16 mouse cellular contexts compared by ENCODE assay signal in the genomic region with DNA sequence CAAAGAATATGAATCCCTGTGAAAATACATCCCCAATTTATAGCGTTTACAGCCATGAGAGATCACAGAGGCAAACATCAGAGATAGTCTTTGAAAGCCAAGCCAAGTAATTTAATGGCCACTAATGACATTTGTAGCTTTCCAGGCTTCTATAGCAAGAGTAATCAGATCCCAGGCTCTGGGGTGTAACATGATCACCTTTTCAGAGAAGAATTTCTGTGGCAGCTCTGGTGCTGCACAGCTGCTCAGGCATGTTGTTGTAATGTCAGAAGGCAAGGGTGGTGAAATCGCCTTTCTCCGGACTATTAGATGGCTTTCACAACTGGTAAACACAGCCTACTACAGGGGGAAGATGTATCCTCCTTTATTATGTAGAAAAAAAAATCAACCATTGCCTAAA.
DNase-seq lines count a peak whose midpoint lies in the region; ATAC-seq lines count a peak whose summit lies in the region.
"Had no signal": no experiment of that assay in that cellular context is flagged by ENCODE, and none has a peak within 500 bp of the region (broad histone marks: within the 10 kb centered on the region; RNA-seq: fewer than 3 reads in every experiment).

No protein-coding gene starts in this region.

- no peaks in the 10 kb centered on the region for H3K36me3 ChIP-seq in forebrain, embryonic 16.5 days (ENCODE audit: control insufficient read depth, insufficient read depth)
- H3K36me3 ChIP-seq in forebrain, embryonic 10.5 days (replicated peaks), result peaks cover 3% of the 10 kb centered on the region; the same call in 1 of the 2 replicates
- H3K36me3 ChIP-seq in neural tube, embryonic 13.5 days, result no peaks in the 10 kb centered on the region
- H3K36me3 ChIP-seq in limb, embryonic 10.5 days, result peaks cover 7% of the 10 kb centered on the region; the same call in 1 of the 2 replicates
- H3K36me3 ChIP-seq: lung, embryonic 15.5 days had no signal

- WGBS in forebrain, embryonic 16.5 days, result 70% methylated on average over 3 of the region's 3 CpGs
- 53% methylated on average over 3 of the region's 3 CpGs for WGBS in forebrain, embryonic 10.5 days
- 63% methylated on average over 3 of the region's 3 CpGs for WGBS in neural tube, embryonic 13.5 days
- WGBS in limb, embryonic 10.5 days, result 22% methylated on average over 3 of the region's 3 CpGs

- H3K4me2 ChIP-seq in forebrain, embryonic 16.5 days (ENCODE audit: low read length), result no peak overlapping the region
- H3K4me2 ChIP-seq in neural tube, embryonic 13.5 days, result no peak overlapping the region
- H3K4me2 ChIP-seq: lung, embryonic 15.5 days had no signal

- H3K9ac ChIP-seq in forebrain, embryonic 16.5 days (replicated peaks; ENCODE audit: low read depth, low read length), result no peak overlapping the region
- no peak overlapping the region for H3K9ac ChIP-seq in neural tube, embryonic 13.5 days
- H3K9ac ChIP-seq: lung, embryonic 15.5 days had no signal

- no peaks in the 10 kb centered on the region for H3K27me3 ChIP-seq in forebrain, embryonic 16.5 days (replicated peaks; ENCODE audit: control insufficient read depth, insufficient read depth, low read length)
- H3K27me3 ChIP-seq in forebrain, embryonic 10.5 days (ENCODE audit: poor library complexity, severe bottlenecking), result no peaks in the 10 kb centered on the region
- H3K27me3 ChIP-seq in neural tube, embryonic 13.5 days, result no peaks in the 10 kb centered on the region
- no peaks in the 10 kb centered on the region for H3K27me3 ChIP-seq in limb, embryonic 10.5 days (ENCODE audit: low read depth, poor library complexity, severe bottlenecking)
- H3K27me3 ChIP-seq: lung, embryonic 15.5 days had no signal

- H3K9me3 ChIP-seq in forebrain, embryonic 16.5 days (ENCODE audit: control insufficient read depth, low read length), result no peaks in the 10 kb centered on the region
- no peaks in the 10 kb centered on the region for H3K9me3 ChIP-seq in forebrain, embryonic 10.5 days
- H3K9me3 ChIP-seq in neural tube, embryonic 13.5 days, result no peaks in the 10 kb centered on the region
- H3K9me3 ChIP-seq in limb, embryonic 10.5 days (replicated peaks), result no peaks in the 10 kb centered on the region
- H3K9me3 ChIP-seq: lung, embryonic 15.5 days had no signal

- H3K4me3 ChIP-seq in forebrain, embryonic 16.5 days (replicated peaks; ENCODE audit: low read length), result no peak overlapping the region
- H3K4me3 ChIP-seq in forebrain, embryonic 10.5 days, result no peak overlapping the region
- H3K4me3 ChIP-seq in neural tube, embryonic 13.5 days, result no peak overlapping the region
- no peak overlapping the region for H3K4me3 ChIP-seq in limb, embryonic 10.5 days
- H3K4me3 ChIP-seq: lung, embryonic 15.5 days had no signal

- no peak for DNase-seq in forebrain, embryonic 10.5 days (ENCODE audit: extremely low spot score, low spot score)
- no peak for DNase-seq in neural tube, embryonic 10.5 days (ENCODE audit: extremely low spot score, low spot score)
- DNase-seq in limb, embryonic 10.5 days (ENCODE audit: low spot score), result peak; percentile 39
- DNase-seq in layer of hippocampus, postnatal 36 days, result no peak
- DNase-seq in ovary, postnatal 14 days (ENCODE audit: low spot score), result no peak
- DNase-seq in lung, postnatal 14 days, result no peak
- DNase-seq: B cell, adult 2 months; cerebellum, adult 9-10 months; heart, adult 18-20 months; left cerebral cortex, postnatal 4 days; midbrain, embryonic 14.5 days had no signal

- peak overlapping the region; percentile 81 for H3K27ac ChIP-seq in forebrain, embryonic 16.5 days (ENCODE audit: low read length)
- H3K27ac ChIP-seq in forebrain, embryonic 10.5 days, result no peak overlapping the region
- H3K27ac ChIP-seq in neural tube, embryonic 13.5 days (replicated peaks), result peak overlapping the region; percentile 72; the same call in 1 of the 2 replicates
- peak overlapping the region; percentile 56; the same call in 1 of the 2 replicates for H3K27ac ChIP-seq in limb, embryonic 10.5 days
- H3K27ac ChIP-seq: lung, embryonic 15.5 days; stomach, postnatal 0 days had no signal

- no peak for ATAC-seq in forebrain, embryonic 16.5 days
- ATAC-seq in neural tube, embryonic 13.5 days (ENCODE audit: low read depth), result no peak
- ATAC-seq: intestine, embryonic 16.5 days had no signal

- peaks cover 5% of the 10 kb centered on the region for H3K4me1 ChIP-seq in forebrain, embryonic 16.5 days (replicated peaks; ENCODE audit: control insufficient read depth, insufficient read depth, low read length)
- H3K4me1 ChIP-seq in forebrain, embryonic 10.5 days, result peaks cover 10% of the 10 kb centered on the region
- H3K4me1 ChIP-seq in neural tube, embryonic 13.5 days (replicated peaks), result peaks cover 7% of the 10 kb centered on the region
- H3K4me1 ChIP-seq in limb, embryonic 10.5 days, result peaks cover 26% of the 10 kb centered on the region
- H3K4me1 ChIP-seq: lung, embryonic 15.5 days had no signal
